Mouse (Mus musculus): ENCODE results near the gene Elmo3. TPM values are rescaled to one million over a fixed set of nuclear protein-coding genes. Genes with fewer than 3 reads are reported as not detected.

Gene Elmo3
- polyA plus RNA-seq, 1 experiment = 3.5 TPM

DNA sequence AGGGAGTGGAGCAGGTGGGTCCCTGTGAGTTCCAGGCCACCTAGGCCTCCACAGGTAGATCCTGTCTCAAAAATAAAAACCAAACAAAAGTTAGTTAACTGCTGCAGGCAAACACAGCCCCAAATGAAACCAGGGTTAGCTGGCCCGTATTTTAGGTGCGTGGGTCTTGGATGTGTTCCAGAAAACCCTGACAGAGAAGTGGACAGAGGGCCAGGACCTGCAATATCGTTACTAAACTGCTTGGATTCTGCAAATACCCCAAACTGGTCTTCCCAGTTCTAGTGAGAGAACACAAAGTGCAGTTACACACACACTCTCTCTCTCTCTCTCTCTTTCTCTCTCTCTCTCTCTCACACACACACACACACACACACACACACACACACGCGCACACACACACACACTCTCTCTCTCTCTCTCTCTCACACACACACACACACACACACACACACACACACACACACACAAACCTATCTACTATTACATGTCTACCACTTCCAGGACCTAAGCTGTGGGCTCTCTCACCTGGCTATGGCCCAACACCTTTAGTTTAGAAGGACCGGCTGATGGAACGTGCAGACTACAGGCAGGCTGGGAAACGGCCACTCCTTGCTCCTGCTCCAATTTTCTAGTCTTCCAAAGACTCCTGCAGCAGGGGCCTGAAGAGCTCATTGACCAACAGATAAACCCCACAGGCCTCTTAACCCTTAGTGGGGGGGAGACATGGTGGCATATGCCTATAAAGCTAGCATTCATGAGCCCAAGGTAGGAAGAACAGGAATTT lies 38.6 kb downstream of the Elmo3 start:
- Histone ChIP-seq H3K4me1 (ENCODE audit: control insufficient read depth, insufficient read depth, low read length) (peaks cover 19% of the 10 kb centered on the region), H3K27ac (ENCODE audit: control insufficient read depth, insufficient read depth, low read depth, low read length) (no peak overlapping the region)

DNA sequence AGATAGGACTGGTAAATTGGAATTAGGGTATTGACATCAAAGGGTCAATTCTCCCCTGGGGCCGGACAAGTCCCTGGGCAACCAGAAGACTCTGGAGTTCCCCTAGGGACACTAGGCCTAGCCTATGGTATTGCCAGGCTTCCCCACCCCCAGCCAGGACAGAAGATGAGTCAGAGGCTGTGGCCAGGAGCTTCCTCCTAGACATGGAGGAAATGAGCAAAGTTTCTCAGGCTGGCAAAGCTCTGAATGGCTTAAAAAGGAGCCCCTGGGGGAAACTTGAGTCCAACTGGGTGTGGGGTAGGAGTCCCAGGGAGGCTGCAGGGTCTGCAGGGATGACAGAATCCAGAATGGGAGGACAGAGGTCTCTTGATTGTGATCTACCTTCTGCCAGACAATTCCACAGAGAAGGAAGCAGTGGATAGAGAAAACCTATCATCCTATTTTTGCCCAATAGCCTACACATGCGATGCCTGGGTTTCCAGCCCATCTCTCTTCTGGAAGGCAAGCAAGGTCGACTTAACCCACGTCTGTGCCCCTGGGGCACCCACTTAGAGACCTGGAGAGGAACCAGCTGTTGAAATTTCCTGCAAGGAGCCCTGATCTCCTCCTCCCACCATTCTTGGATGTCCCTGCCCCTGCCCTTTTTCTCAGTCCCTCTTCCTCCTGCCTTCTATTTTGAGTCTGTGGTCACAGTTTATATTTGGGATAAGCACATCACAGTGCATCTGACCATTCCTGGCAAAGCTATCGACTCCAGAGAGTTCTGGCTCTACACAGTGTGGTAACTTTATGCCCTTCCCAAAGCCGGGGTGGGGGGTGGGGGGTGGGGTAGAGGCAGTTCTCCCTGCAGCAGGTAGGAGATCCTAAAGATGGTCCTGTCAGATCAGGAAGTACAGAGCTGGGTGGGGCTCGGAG lies 39.9 kb downstream of the Elmo3 start:
- H3K36me3 ChIP-seq (ENCODE audit: control insufficient read depth, insufficient read depth, low read length) = no peaks in the 10 kb centered on the region; the same call in 1 of the 2 replicates
- no peaks in the 10 kb centered on the region for H3K27me3 ChIP-seq (ENCODE audit: control insufficient read depth, insufficient read depth, low read length)
- TF ChIP-seq POLR2A (IDR thresholded peaks at IDR 0.05; ENCODE audit: control insufficient read depth, low read depth, low read length) (no peak), CTCF (IDR thresholded peaks at IDR 0.05; ENCODE audit: control insufficient read depth, insufficient read depth, insufficient replicate concordance, low read depth, low read length) (no peak)
- H3K4me3 ChIP-seq (ENCODE audit: control insufficient read depth, low read depth, low read length) = no peak overlapping the region
- peaks cover 29% of the 10 kb centered on the region for H3K4me1 ChIP-seq (ENCODE audit: control insufficient read depth, insufficient read depth, low read length)
- H3K27ac ChIP-seq (ENCODE audit: control insufficient read depth, insufficient read depth, low read depth, low read length) = no peak overlapping the region

More for the DNA sequence above, 38.6 kb downstream of the Elmo3 start:
- no peaks in the 10 kb centered on the region; the same call in 1 of the 2 replicates for H3K36me3 ChIP-seq (ENCODE audit: control insufficient read depth, insufficient read depth, low read length)
- H3K4me3 ChIP-seq (ENCODE audit: control insufficient read depth, low read depth, low read length) = no peak overlapping the region
- TF ChIP-seq CTCF (IDR thresholded peaks at IDR 0.05; ENCODE audit: control insufficient read depth, insufficient read depth, insufficient replicate concordance, low read depth, low read length) (no peak), POLR2A (IDR thresholded peaks at IDR 0.05; ENCODE audit: control insufficient read depth, low read depth, low read length) (no peak)
- no peaks in the 10 kb centered on the region for H3K27me3 ChIP-seq (ENCODE audit: control insufficient read depth, insufficient read depth, low read length)

DNA sequence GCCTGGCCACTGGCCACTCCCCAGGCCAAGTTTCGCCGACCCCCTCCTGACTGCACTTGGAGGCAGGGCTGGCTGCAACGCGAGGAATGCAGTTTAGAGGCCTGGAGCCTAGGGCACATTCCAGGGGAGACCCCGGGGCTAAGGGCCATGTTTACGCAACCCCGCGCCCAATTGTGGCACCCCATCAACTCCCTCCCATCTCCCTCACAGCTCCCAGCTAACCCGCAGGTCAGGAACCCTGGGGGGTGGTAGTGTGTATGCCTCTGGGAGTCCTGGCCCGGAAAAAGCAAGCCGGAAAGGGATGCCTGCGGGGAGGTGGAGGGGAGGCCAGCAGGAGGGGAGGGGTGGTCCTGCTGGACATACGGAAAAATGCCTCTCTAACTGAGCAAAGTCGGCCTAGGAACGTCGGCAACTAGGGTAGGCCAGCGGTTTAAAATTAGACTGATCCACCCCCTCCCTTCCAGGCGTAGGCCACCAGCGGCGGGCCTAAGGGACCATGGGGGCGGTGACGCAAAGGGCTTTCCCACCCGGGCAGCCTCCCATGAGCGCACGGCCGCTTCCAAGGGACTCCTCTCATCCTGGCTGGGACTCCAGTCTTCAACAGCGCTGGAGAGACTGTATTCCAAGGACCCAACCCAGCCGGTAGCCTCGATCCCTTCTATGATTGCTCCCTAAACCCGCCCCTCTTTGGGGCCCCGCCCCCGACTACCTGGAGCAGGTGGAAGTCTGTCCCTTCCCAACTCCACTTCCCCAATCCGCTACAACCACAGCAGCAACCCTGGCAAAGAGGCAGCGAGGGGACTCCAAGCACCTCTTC lies 41.4 kb downstream of the Elmo3 start:
- peaks cover 27% of the 10 kb centered on the region for H3K4me1 ChIP-seq (ENCODE audit: control insufficient read depth, insufficient read depth, low read length)
- no peaks in the 10 kb centered on the region for H3K36me3 ChIP-seq (ENCODE audit: control insufficient read depth, insufficient read depth, low read length)
- TF ChIP-seq POLR2A (IDR thresholded peaks at IDR 0.05; ENCODE audit: control insufficient read depth, low read depth, low read length) = no peak
- no peak for TF ChIP-seq CTCF (IDR thresholded peaks at IDR 0.05; ENCODE audit: control insufficient read depth, insufficient read depth, insufficient replicate concordance, low read depth, low read length)
- H3K4me3 ChIP-seq (ENCODE audit: control insufficient read depth, low read depth, low read length) = peak overlapping the region; percentile 86
- no peaks in the 10 kb centered on the region for H3K27me3 ChIP-seq (ENCODE audit: control insufficient read depth, insufficient read depth, low read length)
- peak overlapping the region; percentile 94 for H3K27ac ChIP-seq (ENCODE audit: control insufficient read depth, insufficient read depth, low read depth, low read length)

DNA sequence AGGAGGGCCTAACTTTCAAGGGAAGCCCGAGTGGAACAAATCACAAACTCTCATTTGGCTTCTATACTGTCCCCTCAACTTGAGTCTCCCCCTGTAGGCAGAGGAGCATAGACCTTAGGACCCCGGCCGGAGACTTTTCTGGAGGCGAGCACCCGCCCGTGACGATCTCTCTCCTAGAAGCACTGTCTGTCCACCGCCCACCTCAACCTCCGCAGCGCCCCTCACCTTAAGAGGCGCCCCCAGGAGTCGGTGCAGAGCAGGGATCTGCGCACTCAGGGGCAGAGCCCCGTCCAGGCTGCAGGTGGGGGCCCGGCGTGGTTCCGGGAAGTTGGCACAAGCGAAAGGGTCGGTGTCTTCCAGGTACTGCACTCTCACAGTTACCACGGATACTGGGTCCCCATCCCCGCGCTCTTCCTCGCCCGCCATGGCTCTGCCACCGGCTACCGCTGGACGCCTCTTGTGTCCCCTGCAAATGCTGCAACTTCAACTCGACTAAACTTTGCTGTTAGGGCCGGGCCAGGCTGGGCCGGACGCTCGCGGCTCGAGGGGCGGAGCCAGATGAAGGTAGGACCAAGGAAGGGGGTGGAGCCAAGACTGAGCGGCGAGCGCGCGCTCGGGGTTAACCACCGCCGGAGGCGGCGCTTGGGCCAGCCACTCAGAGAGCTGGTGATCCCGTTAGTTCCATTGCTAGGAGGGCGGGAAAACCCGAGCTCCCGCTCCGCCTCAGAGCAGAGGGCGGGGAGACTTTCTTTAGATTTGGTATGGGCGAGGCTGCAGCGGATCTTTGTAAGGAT lies 42.2 kb downstream of the Elmo3 start, which contains the start of gene Fhod1:
Gene Fhod1 (minus strand): TSS at position 526 of the 794 bp plus-strand sequence.
- Histone ChIP-seq H3K4me1 (ENCODE audit: control insufficient read depth, insufficient read depth, low read length) (peaks cover 27% of the 10 kb centered on the region), H3K27me3 (ENCODE audit: control insufficient read depth, insufficient read depth, low read length) (no peaks in the 10 kb centered on the region), H3K27ac (ENCODE audit: control insufficient read depth, insufficient read depth, low read depth, low read length) (peak within 1 kb of the TSS; percentile 94), H3K36me3 (ENCODE audit: control insufficient read depth, insufficient read depth, low read length) (no peaks in the 10 kb centered on the region), H3K4me3 (ENCODE audit: control insufficient read depth, low read depth, low read length) (peak within 1 kb of the TSS; percentile 86)
- TF ChIP-seq POLR2A (IDR thresholded peaks at IDR 0.05; ENCODE audit: control insufficient read depth, low read depth, low read length) (peak; percentile 73), CTCF (IDR thresholded peaks at IDR 0.05; ENCODE audit: control insufficient read depth, insufficient read depth, insufficient replicate concordance, low read depth, low read length) (no peak)

DNA sequence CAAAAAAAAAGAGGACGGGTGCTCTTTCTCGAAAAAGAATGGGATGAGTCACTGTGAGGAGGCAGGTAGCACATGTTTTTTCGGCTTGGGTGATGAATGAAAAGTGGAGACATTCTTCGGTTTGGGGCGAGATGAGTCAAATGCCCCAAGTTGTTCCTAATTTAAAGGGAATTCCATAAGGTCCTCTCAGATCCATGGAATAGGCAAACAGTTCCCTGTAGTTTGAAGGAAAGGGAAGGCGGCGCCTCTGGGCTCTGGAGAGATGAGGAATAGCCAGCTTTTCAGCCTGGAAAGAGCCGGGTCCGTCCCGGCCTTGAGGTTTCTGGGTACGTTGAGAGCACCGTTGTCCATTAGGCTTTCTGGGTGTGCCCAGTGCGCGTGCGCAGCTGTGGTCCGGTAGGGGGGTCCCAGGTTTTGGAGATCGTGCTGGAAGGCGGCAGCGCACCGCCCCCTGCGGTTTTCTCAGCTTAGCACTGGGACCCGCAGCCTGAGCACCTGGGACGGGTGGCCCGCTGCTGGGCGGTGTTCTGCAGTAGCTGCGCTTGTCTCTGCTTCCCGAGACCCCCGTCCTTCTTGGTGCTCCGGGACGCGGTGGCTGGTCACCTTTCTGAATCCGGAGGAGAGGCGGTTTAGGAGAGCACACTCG lies 43.2 kb downstream of the Elmo3 start, which contains the start of gene Slc9a5:
Gene Slc9a5 (plus strand): TSS at position 394 of the 646 bp plus-strand sequence.
- TF ChIP-seq POLR2A (IDR thresholded peaks at IDR 0.05; ENCODE audit: control insufficient read depth, low read depth, low read length) (no peak; the same call in 1 of the 2 replicates), CTCF (IDR thresholded peaks at IDR 0.05; ENCODE audit: control insufficient read depth, insufficient read depth, insufficient replicate concordance, low read depth, low read length) (no peak)
- no peaks in the 10 kb centered on the region; the same call in 1 of the 2 replicates for H3K36me3 ChIP-seq (ENCODE audit: control insufficient read depth, insufficient read depth, low read length)
- H3K27ac ChIP-seq (ENCODE audit: control insufficient read depth, insufficient read depth, low read depth, low read length) = peak within 1 kb of the TSS; percentile 94
- H3K27me3 ChIP-seq (ENCODE audit: control insufficient read depth, insufficient read depth, low read length) = no peaks in the 10 kb centered on the region
- peaks cover 27% of the 10 kb centered on the region for H3K4me1 ChIP-seq (ENCODE audit: control insufficient read depth, insufficient read depth, low read length)
- peak within 1 kb of the TSS; percentile 86 for H3K4me3 ChIP-seq (ENCODE audit: control insufficient read depth, low read depth, low read length)
